Mouse (Mus musculus) CD4-positive helper T cell, adult 2 months (primary cell): ENCODE measurements around the gene Gse1.
A peak's percentile ranks its signal among the peaks of the same experiment; 100 is the strongest.

ENCODE experiments used
- DNase-seq: peaks from one replicate; pipeline ENCODE4 v3.0.0-alpha.2; 2012; ENCODE audit warnings: low read depth, missing footprints, low spot score

Gene Gse1

DNA sequence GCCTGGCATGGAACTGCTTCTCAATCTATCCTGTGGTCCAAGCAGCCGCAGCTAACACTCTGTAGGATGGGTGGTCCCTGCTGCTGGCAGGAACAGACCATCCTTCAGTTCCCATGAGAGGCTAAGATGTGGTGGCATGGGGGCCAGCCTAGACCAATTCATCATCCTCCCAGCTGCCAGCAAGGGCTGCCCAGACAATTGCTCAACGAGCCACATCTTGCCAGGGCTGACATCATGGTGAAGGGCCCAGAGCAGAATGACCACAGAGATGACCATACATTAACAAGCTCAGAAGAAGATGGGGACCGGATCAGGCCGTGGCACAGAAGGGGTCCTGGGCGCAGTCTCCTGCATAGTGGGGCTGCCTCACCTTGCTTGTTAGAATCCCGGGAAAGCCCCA, 382.6 kb downstream of the Gse1 start:
- DNase-seq = no peak

DNA sequence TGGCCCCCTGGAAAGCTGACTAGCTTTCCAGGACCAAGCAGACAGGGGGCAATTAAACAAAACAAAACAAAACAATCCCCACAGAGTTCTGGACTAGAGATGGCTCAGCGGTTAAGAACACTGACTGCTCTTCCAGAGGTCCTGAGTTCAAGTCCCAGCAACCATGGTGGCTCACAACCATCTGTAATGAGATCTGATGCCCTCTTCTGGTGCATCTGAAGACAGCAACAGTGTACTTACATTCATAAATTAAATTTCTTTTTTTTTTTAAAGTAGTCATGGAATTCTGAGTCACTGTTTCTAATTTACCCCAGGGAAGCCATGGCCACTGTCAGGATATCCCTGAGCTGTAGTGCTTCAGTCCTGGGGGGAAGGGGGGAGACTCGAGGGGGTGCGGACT, 386.2 kb downstream of the Gse1 start:
- DNase-seq = no peak

DNA sequence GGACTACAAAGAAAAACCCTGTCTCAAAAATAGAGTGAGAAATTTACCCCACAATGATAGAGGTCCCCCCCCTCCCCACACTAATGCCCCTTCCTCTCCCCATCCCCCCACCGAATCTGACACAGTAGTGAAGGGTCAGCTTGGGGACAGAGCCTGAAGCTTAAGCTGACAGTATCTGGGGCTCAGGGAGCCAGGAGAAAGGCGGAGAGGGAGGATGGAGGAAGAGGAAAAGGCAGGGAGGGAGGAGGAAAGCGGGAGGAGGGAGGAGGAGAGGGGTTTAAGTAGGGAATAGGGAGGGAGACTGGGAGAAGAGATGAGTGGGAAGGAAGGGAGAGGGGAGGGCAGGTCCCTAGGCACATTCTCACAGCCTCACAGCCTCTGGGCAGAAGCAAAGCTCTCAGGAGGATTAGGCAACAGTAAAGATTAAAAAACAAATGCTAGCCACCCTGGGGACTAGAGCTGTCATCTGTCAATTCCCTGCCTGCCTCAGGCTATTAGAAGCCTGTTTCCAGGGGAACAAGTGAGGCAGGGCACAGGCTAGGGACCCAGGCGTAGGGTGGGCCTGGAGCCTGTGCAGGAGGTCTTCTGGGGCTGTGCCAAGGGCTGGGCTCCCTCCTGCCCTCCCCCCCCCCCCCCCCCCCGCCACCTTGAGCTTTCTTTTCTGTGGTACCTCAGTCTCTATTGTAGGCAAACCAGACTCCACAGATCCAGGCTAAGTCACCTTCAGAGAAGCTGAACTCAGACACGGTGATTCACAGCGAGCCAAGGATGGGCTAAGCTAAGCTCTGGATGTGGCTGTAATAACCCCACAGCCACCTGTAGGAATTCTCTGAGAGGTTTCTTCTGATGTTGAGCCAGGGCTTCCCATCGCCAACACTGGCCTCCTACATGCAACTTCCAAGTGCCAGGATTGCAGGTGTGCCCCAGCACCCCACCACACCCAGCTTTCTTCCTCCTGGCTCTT, 388.7 kb downstream of the Gse1 start:
- DNase-seq = no peak

DNA sequence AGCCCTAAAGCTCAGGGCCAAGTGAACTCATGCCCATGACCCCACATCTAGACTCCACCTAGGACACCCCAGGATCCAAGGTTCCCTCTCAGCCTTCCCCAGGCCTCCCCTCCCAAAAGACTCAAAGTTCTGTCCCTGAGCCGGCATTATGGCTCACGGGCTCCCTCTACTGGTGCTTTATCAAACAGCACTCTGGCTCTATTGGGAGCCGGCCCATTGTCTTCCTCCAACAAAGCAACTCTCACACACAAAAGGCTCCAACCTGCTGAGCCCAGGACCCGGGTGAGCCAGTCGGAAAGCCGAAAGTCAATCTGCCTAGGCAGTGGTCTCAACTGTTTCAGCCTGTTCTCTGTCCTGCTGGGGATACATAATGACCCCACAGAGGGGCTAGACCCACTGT, 389.9 kb downstream of the Gse1 start:
- peak; percentile 62 for DNase-seq

DNA sequence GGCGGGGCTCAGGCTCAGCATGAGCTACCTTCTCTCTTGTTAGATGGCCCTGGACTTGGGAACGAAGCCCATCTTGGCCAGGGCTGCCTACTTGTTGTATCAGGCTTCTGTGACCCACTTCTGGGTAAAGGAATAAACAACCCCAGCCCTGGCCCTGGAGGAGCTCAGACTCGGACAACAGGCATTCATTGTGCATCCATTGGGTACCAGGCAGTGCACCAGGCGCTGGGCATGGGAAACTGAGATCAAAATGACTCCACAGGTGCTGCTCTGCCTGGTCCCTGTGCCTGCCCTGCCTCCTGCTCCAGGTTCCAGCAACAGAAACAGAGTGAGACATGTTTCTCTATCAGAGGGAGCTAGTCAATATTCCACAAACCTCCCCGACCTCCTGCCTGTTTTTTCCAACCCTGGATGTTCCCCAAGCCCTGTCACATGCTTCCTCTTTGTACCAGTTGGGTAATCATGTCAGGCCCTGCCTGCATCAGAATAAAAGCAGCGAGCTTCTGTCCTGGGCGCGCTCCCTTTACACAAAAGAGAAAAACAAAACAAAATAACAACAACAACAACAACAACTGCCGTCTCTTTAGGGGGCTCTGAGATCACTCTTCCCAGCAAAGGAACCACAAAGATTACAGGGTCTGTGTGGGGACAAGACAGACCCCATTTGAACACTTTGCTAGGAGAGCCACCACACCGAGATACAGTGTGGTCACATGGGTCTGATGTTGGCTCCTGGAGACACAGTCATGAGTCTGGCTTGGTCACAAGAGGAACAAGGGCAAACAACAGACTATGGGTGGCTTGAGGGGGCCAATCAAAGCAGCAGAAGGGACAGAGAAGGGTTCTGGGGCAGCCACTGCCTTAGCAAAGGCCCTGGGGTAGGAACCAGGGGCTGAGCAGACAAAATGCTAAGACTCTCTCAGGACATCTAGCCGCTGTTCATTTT, 391.3 kb downstream of the Gse1 start:
- DNase-seq = no peak

DNA sequence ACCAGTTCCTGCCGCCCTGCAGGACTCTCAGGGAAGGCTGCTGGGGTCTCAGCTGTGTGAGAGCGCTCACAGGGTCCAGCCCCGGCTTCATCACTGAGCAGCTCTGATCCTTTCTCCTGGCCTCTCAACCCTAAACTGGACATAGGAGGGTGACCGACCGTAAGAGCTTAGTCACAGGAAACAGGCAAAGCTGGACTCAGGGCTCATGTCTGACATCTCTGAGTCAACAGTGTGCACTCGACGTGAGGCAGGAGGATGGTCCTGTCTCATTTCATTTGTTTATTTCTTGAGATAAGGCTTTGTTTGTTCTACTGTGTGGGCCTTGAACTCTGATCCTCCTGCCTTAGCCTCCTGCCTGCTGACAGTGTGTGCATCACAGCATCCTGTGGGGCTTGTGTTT, 392.2 kb downstream of the Gse1 start:
- no peak for DNase-seq

DNA sequence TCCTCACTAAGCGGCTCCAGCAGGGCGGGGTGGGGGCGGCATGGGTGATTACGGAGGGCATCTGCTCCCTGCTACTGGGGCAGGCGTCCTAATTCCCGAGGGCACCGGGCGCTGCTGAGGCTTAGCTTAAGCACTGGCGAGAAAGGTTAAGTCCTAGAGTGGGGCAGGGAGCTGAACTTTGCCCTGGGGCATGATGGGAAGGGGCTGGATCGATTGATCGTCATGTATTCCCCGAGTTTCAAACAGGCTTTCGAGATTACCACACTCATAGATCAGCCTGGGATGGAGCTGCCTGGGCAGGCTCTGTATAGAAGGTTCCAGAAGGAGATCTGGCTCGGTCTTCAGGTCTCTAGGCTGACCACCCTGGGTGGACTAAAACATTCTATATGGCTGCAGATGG, 393.9 kb downstream of the Gse1 start:
- no peak for DNase-seq

DNA sequence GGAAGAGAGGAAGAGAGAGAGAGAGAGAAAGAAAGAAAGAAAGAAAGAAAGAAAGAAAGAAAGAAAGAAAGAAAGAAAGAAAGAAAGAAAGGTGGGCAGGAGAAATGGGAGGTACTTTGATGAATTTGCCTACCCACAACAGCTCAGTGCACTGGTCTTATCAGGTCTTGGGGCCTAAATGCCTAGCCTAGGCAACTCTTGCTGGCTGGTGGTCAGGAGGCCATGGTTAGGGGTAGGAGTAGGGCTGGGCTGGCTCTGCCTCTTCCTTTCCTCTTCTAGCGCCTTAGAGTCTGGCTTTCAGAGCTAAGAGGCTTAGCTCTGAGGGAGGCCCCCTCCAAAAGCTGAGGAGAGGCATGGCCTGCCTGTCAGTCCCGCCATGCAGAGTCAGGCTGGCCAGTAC, 395.4 kb downstream of the Gse1 start:
- no peak for DNase-seq

DNA sequence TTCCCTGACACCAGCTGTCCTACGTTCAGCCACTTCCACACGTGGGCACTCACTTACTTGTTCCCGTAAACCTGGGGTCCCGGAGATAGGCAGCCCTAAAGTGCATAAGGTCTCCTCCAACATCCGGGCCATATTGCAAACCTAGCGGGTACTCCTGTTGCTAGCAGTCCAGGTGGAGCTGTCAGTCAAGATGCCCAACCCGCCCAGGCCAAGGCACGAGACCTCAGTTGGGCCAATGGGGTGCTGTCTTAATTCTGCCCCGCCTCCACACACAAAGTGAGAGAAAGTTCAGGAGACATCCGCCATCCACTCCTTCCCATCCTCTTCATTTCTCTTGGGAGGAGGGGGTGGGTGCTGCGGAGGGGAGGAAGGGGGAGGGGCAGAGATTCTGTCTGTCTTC, 398.2 kb downstream of the Gse1 start:
- DNase-seq = no peak

DNA sequence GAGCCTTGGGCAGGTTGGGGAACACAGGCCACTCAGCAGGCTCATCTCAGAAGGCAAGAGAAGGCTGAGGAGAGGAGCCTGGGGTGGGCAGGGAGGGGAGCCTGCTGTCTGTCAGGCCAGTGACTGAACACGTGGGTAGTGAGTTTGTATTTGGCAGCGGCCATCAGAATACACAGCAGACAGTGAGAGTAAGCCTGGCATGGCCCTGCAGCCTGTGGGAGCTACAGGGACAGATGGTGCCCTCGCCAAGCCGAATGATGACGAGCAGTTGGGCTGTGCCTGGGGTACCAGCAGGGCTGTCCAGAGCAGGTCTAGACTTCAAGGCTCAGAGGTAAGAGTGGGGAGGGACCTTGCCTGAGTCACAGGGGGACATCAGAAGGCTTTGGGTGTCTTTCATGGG, 399.0 kb downstream of the Gse1 start:
- DNase-seq = no peak

DNA sequence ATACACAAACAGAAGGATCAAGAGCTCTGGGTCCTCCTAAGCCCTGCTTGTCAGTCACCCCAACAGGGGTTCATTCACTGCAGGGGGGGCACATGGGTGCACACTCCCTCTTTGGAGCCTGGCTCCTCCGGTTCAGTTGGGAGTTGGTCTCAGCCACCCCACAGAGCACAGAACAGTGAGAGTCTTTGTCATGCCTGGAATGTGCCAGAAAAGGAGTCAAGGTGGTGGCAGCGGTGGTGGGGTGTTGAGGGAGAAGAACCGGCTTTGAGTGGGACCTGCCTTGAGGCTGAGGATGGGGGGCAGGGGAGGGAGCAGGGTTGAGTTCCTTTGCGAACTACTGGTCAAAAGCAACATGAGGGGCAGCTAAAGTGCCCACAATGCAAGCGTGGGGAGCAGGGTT, 401.8 kb downstream of the Gse1 start:
- no peak for DNase-seq

DNA sequence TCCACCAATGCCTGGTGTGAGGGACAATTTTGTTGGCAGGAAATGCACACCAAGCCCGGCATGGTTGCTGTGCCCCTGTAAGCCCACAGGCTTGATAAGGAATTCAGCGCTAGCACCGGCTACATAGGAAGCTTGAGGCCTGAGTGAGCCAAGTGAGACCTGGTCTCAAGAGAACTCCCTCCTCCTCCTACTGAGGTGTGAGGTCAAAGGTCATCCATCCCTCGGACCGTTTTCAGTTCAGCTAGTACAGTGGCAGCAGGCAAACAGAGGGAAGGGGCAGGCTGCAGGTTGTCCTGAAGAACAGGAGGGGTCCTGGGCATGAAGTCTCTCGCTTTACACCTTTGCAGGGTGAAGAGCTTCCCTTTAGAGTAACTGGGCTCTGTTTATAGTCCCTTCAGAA, 402.6 kb downstream of the Gse1 start:
- DNase-seq = no peak
